Mouse (Mus musculus): ENCODE measurements at regions not wholly inside any gene's neighbourhood (a gene's known extent, or its start where the extent isn't known, plus 50 kb on each side); places are given as distances from the start of the nearest gene placed in this dataset.

- no peak overlapping the region for H3K27ac ChIP-seq (replicated peaks; ENCODE audit: low read depth, low read length)
- H3K9ac ChIP-seq (ENCODE audit: low read depth, low read length), result no peak overlapping the region
- H3K27me3 ChIP-seq (replicated peaks; ENCODE audit: control insufficient read depth, insufficient read depth, low read length), result peaks cover 5% of the 10 kb centered on the region
- H3K9me3 ChIP-seq (ENCODE audit: control insufficient read depth, low read length), result no peaks in the 10 kb centered on the region
- no peak overlapping the region for H3K4me3 ChIP-seq (ENCODE audit: low read depth, low read length)
- 35% methylated on average over 4 of the region's 4 CpGs for WGBS
- DNase-seq (ENCODE audit: low spot score) (peak; percentile 22), ATAC-seq (ENCODE audit: low read depth) (no peak)
- no peaks in the 10 kb centered on the region for H3K36me3 ChIP-seq (ENCODE audit: control insufficient read depth, insufficient read depth, low read length)
- H3K4me1 ChIP-seq (ENCODE audit: control insufficient read depth, insufficient read depth, low read length), result no peaks in the 10 kb centered on the region
- H3K4me2 ChIP-seq (ENCODE audit: low read depth, low read length), result no peak overlapping the region
Measured at GRCm38 (mm10) chr2:147803102-147803501, 243.7 kb downstream of the Foxa2 start.

- Histone ChIP-seq H3K9ac (ENCODE audit: low read depth, low read length) (no peak overlapping the region), H3K9me3 (ENCODE audit: control insufficient read depth, low read length) (no peaks in the 10 kb centered on the region), H3K4me2 (ENCODE audit: low read depth, low read length) (no peak overlapping the region), H3K4me3 (ENCODE audit: low read depth, low read length) (no peak overlapping the region), H3K4me1 (ENCODE audit: control insufficient read depth, insufficient read depth, low read length) (no peaks in the 10 kb centered on the region), H3K27me3 (replicated peaks; ENCODE audit: control insufficient read depth, insufficient read depth, low read length) (peaks cover 8% of the 10 kb centered on the region; the same call in 1 of the 2 replicates), H3K36me3 (ENCODE audit: control insufficient read depth, insufficient read depth, low read length) (no peaks in the 10 kb centered on the region), H3K27ac (replicated peaks; ENCODE audit: low read depth, low read length) (no peak overlapping the region)
- 80% methylated on average over 8 of the region's 8 CpGs for WGBS
- ATAC-seq (ENCODE audit: low read depth), result no peak
- DNase-seq (ENCODE audit: low spot score), result no peak
Measured at GRCm38 (mm10) chr2:147791434-147791833, 255.3 kb downstream of the Foxa2 start.

GRCm38 (mm10) chr2:147789877-147790276, 256.9 kb downstream of the Foxa2 start:
- no peak for ATAC-seq (ENCODE audit: low read depth)
- no peak overlapping the region for H3K9ac ChIP-seq (ENCODE audit: low read depth, low read length)
- 71% methylated on average over 1 of the region's 1 CpGs for WGBS
- H3K4me3 ChIP-seq (ENCODE audit: low read depth, low read length), result no peak overlapping the region
- no peaks in the 10 kb centered on the region for H3K4me1 ChIP-seq (ENCODE audit: control insufficient read depth, insufficient read depth, low read length)
- peaks cover 8% of the 10 kb centered on the region; the same call in 1 of the 2 replicates for H3K27me3 ChIP-seq (replicated peaks; ENCODE audit: control insufficient read depth, insufficient read depth, low read length)
- no peak overlapping the region for H3K4me2 ChIP-seq (ENCODE audit: low read depth, low read length)
- DNase-seq (ENCODE audit: low spot score), result no peak
- H3K36me3 ChIP-seq (ENCODE audit: control insufficient read depth, insufficient read depth, low read length), result no peaks in the 10 kb centered on the region
- no peak overlapping the region for H3K27ac ChIP-seq (replicated peaks; ENCODE audit: low read depth, low read length)
- no peaks in the 10 kb centered on the region for H3K9me3 ChIP-seq (ENCODE audit: control insufficient read depth, low read length)

- H3K4me3 ChIP-seq (ENCODE audit: low read depth, low read length), result no peak overlapping the region
- H3K27me3 ChIP-seq (replicated peaks; ENCODE audit: control insufficient read depth, insufficient read depth, low read length), result peaks cover 8% of the 10 kb centered on the region; the same call in 1 of the 2 replicates
- no peak overlapping the region for H3K4me2 ChIP-seq (ENCODE audit: low read depth, low read length)
- H3K9ac ChIP-seq (ENCODE audit: low read depth, low read length), result no peak overlapping the region
- no peak for ATAC-seq (ENCODE audit: low read depth)
- peak; percentile 75 for DNase-seq (ENCODE audit: low spot score)
- H3K4me1 ChIP-seq (ENCODE audit: control insufficient read depth, insufficient read depth, low read length), result no peaks in the 10 kb centered on the region
- no peaks in the 10 kb centered on the region for H3K36me3 ChIP-seq (ENCODE audit: control insufficient read depth, insufficient read depth, low read length)
- 11% methylated on average over 3 of the region's 3 CpGs for WGBS
- H3K27ac ChIP-seq (replicated peaks; ENCODE audit: low read depth, low read length), result no peak overlapping the region
- no peaks in the 10 kb centered on the region for H3K9me3 ChIP-seq (ENCODE audit: control insufficient read depth, low read length)
Measured at GRCm38 (mm10) chr2:147789268-147789667, 257.5 kb downstream of the Foxa2 start.

- 67% methylated on average over 3 of the region's 3 CpGs for WGBS
- DNase-seq (ENCODE audit: low spot score), result peak; percentile 7
- H3K9ac ChIP-seq (ENCODE audit: low read depth, low read length), result no peak overlapping the region
- H3K9me3 ChIP-seq (ENCODE audit: control insufficient read depth, low read length), result no peaks in the 10 kb centered on the region
- no peak for ATAC-seq (ENCODE audit: low read depth)
- H3K4me1 ChIP-seq (ENCODE audit: control insufficient read depth, insufficient read depth, low read length), result no peaks in the 10 kb centered on the region
- no peaks in the 10 kb centered on the region for H3K36me3 ChIP-seq (ENCODE audit: control insufficient read depth, insufficient read depth, low read length)
- no peak overlapping the region for H3K4me3 ChIP-seq (ENCODE audit: low read depth, low read length)
- H3K4me2 ChIP-seq (ENCODE audit: low read depth, low read length), result no peak overlapping the region
- peaks cover 8% of the 10 kb centered on the region; the same call in 1 of the 2 replicates for H3K27me3 ChIP-seq (replicated peaks; ENCODE audit: control insufficient read depth, insufficient read depth, low read length)
- H3K27ac ChIP-seq (replicated peaks; ENCODE audit: low read depth, low read length), result no peak overlapping the region
Measured at GRCm38 (mm10) chr2:147788001-147788400, 258.8 kb downstream of the Foxa2 start.

- Histone ChIP-seq H3K4me3 (ENCODE audit: low read depth, low read length) (no peak overlapping the region), H3K9ac (ENCODE audit: low read depth, low read length) (no peak overlapping the region)
- 72% methylated on average over 2 of the region's 2 CpGs for WGBS
Measured at GRCm38 (mm10) chr2:147782496-147782895, 264.3 kb downstream of the Foxa2 start.

GRCm38 (mm10) chr2:147776316-147776715, 270.5 kb downstream of the Foxa2 start:
- ATAC-seq (ENCODE audit: low read depth), result no peak
- WGBS, result 45% methylated on average over 2 of the region's 2 CpGs
- Histone ChIP-seq H3K4me3 (ENCODE audit: low read depth, low read length) (no peak overlapping the region), H3K9ac (ENCODE audit: low read depth, low read length) (no peak overlapping the region), H3K27ac (replicated peaks; ENCODE audit: low read depth, low read length) (no peak overlapping the region), H3K9me3 (ENCODE audit: control insufficient read depth, low read length) (no peaks in the 10 kb centered on the region), H3K4me1 (ENCODE audit: control insufficient read depth, insufficient read depth, low read length) (no peaks in the 10 kb centered on the region), H3K27me3 (replicated peaks; ENCODE audit: control insufficient read depth, insufficient read depth, low read length) (no peaks in the 10 kb centered on the region), H3K4me2 (ENCODE audit: low read depth, low read length) (no peak overlapping the region), H3K36me3 (ENCODE audit: control insufficient read depth, insufficient read depth, low read length) (no peaks in the 10 kb centered on the region)
- DNase-seq (ENCODE audit: low spot score), result no peak

More at GRCm38 (mm10) chr2:147782496-147782895, 264.3 kb downstream of the Foxa2 start:
- Histone ChIP-seq H3K27ac (replicated peaks; ENCODE audit: low read depth, low read length) (no peak overlapping the region), H3K4me1 (ENCODE audit: control insufficient read depth, insufficient read depth, low read length) (no peaks in the 10 kb centered on the region), H3K4me2 (ENCODE audit: low read depth, low read length) (no peak overlapping the region), H3K36me3 (ENCODE audit: control insufficient read depth, insufficient read depth, low read length) (no peaks in the 10 kb centered on the region), H3K27me3 (replicated peaks; ENCODE audit: control insufficient read depth, insufficient read depth, low read length) (no peaks in the 10 kb centered on the region), H3K9me3 (ENCODE audit: control insufficient read depth, low read length) (no peaks in the 10 kb centered on the region)
- DNase-seq (ENCODE audit: low spot score), result no peak
- no peak for ATAC-seq (ENCODE audit: low read depth)

GRCm38 (mm10) chr2:147772579-147772978, 274.2 kb downstream of the Foxa2 start:
- H3K4me1 ChIP-seq (ENCODE audit: control insufficient read depth, insufficient read depth, low read length), result no peaks in the 10 kb centered on the region
- DNase-seq (ENCODE audit: low spot score) (no peak), ATAC-seq (ENCODE audit: low read depth) (no peak)
- H3K4me3 ChIP-seq (ENCODE audit: low read depth, low read length), result no peak overlapping the region
- no peak overlapping the region for H3K4me2 ChIP-seq (ENCODE audit: low read depth, low read length)
- H3K27me3 ChIP-seq (replicated peaks; ENCODE audit: control insufficient read depth, insufficient read depth, low read length), result no peaks in the 10 kb centered on the region
- H3K9ac ChIP-seq (ENCODE audit: low read depth, low read length), result no peak overlapping the region
- H3K9me3 ChIP-seq (ENCODE audit: control insufficient read depth, low read length), result no peaks in the 10 kb centered on the region
- no peak overlapping the region for H3K27ac ChIP-seq (replicated peaks; ENCODE audit: low read depth, low read length)
- no peaks in the 10 kb centered on the region for H3K36me3 ChIP-seq (ENCODE audit: control insufficient read depth, insufficient read depth, low read length)
- 41% methylated on average over 1 of the region's 1 CpGs for WGBS

- 50% methylated on average over 2 of the region's 2 CpGs for WGBS
- no peaks in the 10 kb centered on the region for H3K36me3 ChIP-seq (ENCODE audit: control insufficient read depth, insufficient read depth, low read length)
- H3K4me3 ChIP-seq (ENCODE audit: low read depth, low read length), result no peak overlapping the region
- H3K4me2 ChIP-seq (ENCODE audit: low read depth, low read length), result no peak overlapping the region
- H3K27ac ChIP-seq (replicated peaks; ENCODE audit: low read depth, low read length), result no peak overlapping the region
- DNase-seq (ENCODE audit: low spot score) (no peak), ATAC-seq (ENCODE audit: low read depth) (no peak)
- no peaks in the 10 kb centered on the region for H3K27me3 ChIP-seq (replicated peaks; ENCODE audit: control insufficient read depth, insufficient read depth, low read length)
- H3K9me3 ChIP-seq (ENCODE audit: control insufficient read depth, low read length), result no peaks in the 10 kb centered on the region
- H3K9ac ChIP-seq (ENCODE audit: low read depth, low read length), result no peak overlapping the region
- no peaks in the 10 kb centered on the region for H3K4me1 ChIP-seq (ENCODE audit: control insufficient read depth, insufficient read depth, low read length)
Measured at GRCm38 (mm10) chr2:147753089-147753488, 293.7 kb downstream of the Foxa2 start.
